In genomic region chr3:38496795-38497385, GRCm38 (mm10) we compare ENCODE assay signal across 15 mouse cellular contexts. TPM values are rescaled to one million over a fixed set of nuclear protein-coding genes. Genes with fewer than 3 reads are reported as not detected.
DNase-seq lines count a peak whose midpoint lies in the region; ATAC-seq and TF ChIP-seq lines count a peak whose summit lies in the region.
"Had no signal": no experiment of that assay in that cellular context is flagged by ENCODE, and none has a peak within 500 bp of the region (broad histone marks: within the 10 kb centered on the region; RNA-seq: fewer than 3 reads in every experiment).

No protein-coding gene starts in this region.

- no peak overlapping the region for H3K4me3 ChIP-seq in forebrain, postnatal 0 days (ENCODE audit: low read depth, low read length)
- H3K4me3 ChIP-seq in forebrain, embryonic 11.5 days (ENCODE audit: low read depth, low read length) = no peak overlapping the region
- no peak overlapping the region for H3K4me3 ChIP-seq in stomach, embryonic 15.5 days (replicated peaks)
- H3K4me3 ChIP-seq: embryonic facial prominence, embryonic 15.5 days; forebrain, embryonic 13.5 days; myocyte had no signal

- H3K27ac ChIP-seq in forebrain, postnatal 0 days (ENCODE audit: low read depth, low read length) = no peak overlapping the region
- no peak overlapping the region for H3K27ac ChIP-seq in forebrain, embryonic 11.5 days (ENCODE audit: low read depth, low read length)
- no peak overlapping the region for H3K27ac ChIP-seq in stomach, embryonic 15.5 days
- H3K27ac ChIP-seq: embryonic facial prominence, embryonic 15.5 days; forebrain, embryonic 13.5 days had no signal

- no peak for TF ChIP-seq CTCF in forebrain, postnatal 0 days (IDR thresholded peaks at IDR 0.05; ENCODE audit: low read depth)

- DNase-seq in forebrain, postnatal 0 days = no peak
- DNase-seq in forebrain, embryonic 11.5 days (ENCODE audit: low spot score) = no peak
- peak; percentile 58 for DNase-seq in CD4-positive helper T cell, adult 2 months (ENCODE audit: low read depth, low spot score)
- DNase-seq in adrenal gland, postnatal 25 days = no peak
- no peak for DNase-seq in cerebellum, adult 9-11 months
- no peak for DNase-seq in adipocyte (ENCODE audit: low spot score)
- DNase-seq: adrenal gland, postnatal 36 days; B cell, adult 2 months; gastrocnemius, postnatal 10 days; right cerebral cortex, postnatal 25 days had no signal

- H3K27me3 ChIP-seq in forebrain, postnatal 0 days (ENCODE audit: insufficient read depth, low read length) = no peaks in the 10 kb centered on the region; the same call in 1 of the 2 replicates
- H3K27me3 ChIP-seq in forebrain, embryonic 11.5 days (ENCODE audit: control insufficient read depth, insufficient read depth, low read length) = no peaks in the 10 kb centered on the region
- H3K27me3 ChIP-seq in stomach, embryonic 15.5 days (replicated peaks) = no peaks in the 10 kb centered on the region
- H3K27me3 ChIP-seq: embryonic facial prominence, embryonic 15.5 days; forebrain, embryonic 13.5 days had no signal

- no peak overlapping the region for H3K9ac ChIP-seq in forebrain, postnatal 0 days
- no peak overlapping the region for H3K9ac ChIP-seq in forebrain, embryonic 11.5 days (ENCODE audit: low read length)
- no peak overlapping the region for H3K9ac ChIP-seq in stomach, embryonic 15.5 days
- H3K9ac ChIP-seq: embryonic facial prominence, embryonic 15.5 days; forebrain, embryonic 13.5 days had no signal

- no peaks in the 10 kb centered on the region for H3K4me1 ChIP-seq in forebrain, postnatal 0 days (ENCODE audit: insufficient read depth)
- no peaks in the 10 kb centered on the region for H3K4me1 ChIP-seq in forebrain, embryonic 11.5 days (replicated peaks; ENCODE audit: control insufficient read depth, insufficient read depth, low read length)
- H3K4me1 ChIP-seq in stomach, embryonic 15.5 days = 0 out of 2 replicates have a peak, but pooled peaks cover 5% of the 10 kb centered on the region
- H3K4me1 ChIP-seq: embryonic facial prominence, embryonic 15.5 days had no signal

- no peaks in the 10 kb centered on the region for H3K9me3 ChIP-seq in forebrain, postnatal 0 days (ENCODE audit: low read length)
- no peaks in the 10 kb centered on the region for H3K9me3 ChIP-seq in forebrain, embryonic 11.5 days (ENCODE audit: control insufficient read depth, low read length)
- no peaks in the 10 kb centered on the region for H3K9me3 ChIP-seq in stomach, embryonic 15.5 days
- H3K9me3 ChIP-seq: embryonic facial prominence, embryonic 15.5 days; forebrain, embryonic 13.5 days had no signal

- H3K36me3 ChIP-seq in forebrain, postnatal 0 days (ENCODE audit: insufficient read depth) = no peaks in the 10 kb centered on the region
- H3K36me3 ChIP-seq in forebrain, embryonic 11.5 days (ENCODE audit: control insufficient read depth, insufficient read depth, low read length) = no peaks in the 10 kb centered on the region
- no peaks in the 10 kb centered on the region for H3K36me3 ChIP-seq in stomach, embryonic 15.5 days
- H3K36me3 ChIP-seq: embryonic facial prominence, embryonic 15.5 days had no signal

- 79% methylated on average over 3 of the region's 3 CpGs for WGBS in forebrain, postnatal 0 days
- WGBS in forebrain, embryonic 11.5 days = 88% methylated on average over 3 of the region's 3 CpGs
- 78% methylated on average over 3 of the region's 3 CpGs for WGBS in stomach, embryonic 15.5 days

- H3K4me2 ChIP-seq in forebrain, postnatal 0 days (ENCODE audit: low read depth) = no peak overlapping the region
- no peak overlapping the region for H3K4me2 ChIP-seq in forebrain, embryonic 11.5 days (ENCODE audit: low read depth, low read length, severe bottlenecking)
- no peak overlapping the region for H3K4me2 ChIP-seq in stomach, embryonic 15.5 days
- H3K4me2 ChIP-seq: embryonic facial prominence, embryonic 15.5 days; forebrain, embryonic 13.5 days had no signal

- ATAC-seq in forebrain, postnatal 0 days = peak; percentile 47
- no peak for ATAC-seq in forebrain, embryonic 11.5 days (replicated peaks; ENCODE audit: low FRiP score)
- 0 out of 2 replicates have a peak, but pooled peaks have one; percentile 11 for ATAC-seq in common myeloid progenitor, adult 5-6 weeks (replicated peaks; ENCODE audit: low read depth, poor library complexity, severe bottlenecking)
- peak; percentile 4; the same call in 1 of the 2 replicates for ATAC-seq in stomach, embryonic 15.5 days (ENCODE audit: insufficient read depth, low FRiP score, low read depth)
- ATAC-seq: forebrain, embryonic 13.5 days had no signal

RNA-seq across cellular contexts. Expression of gene Ankrd50, which starts 12.2 kb away (rescaled TPM):
- 50.9 and 69.1 TPM in 2 replicates for total RNA-seq in forebrain, postnatal 0 days (2014; rRNA removed)
- polyA plus RNA-seq in forebrain, postnatal 0 days (2015; fragmentation: Nextera tagmentation; extraction: Ambion mirVana) = 12.6 and 13.0 TPM in 2 replicates
- 27.0 and 30.0 TPM in 2 replicates for polyA plus RNA-seq in forebrain, embryonic 11.5 days (2014; fragmentation: Nextera tagmentation; extraction: Ambion mirVana)
- total RNA-seq in common myeloid progenitor, adult 5-6 weeks (2017) = 7.3 and 12.9 TPM in 2 replicates
- polyA plus RNA-seq in stomach, embryonic 15.5 days (2015; fragmentation: Nextera tagmentation; extraction: Ambion mirVana) = 19.0 and 19.4 TPM in 2 replicates
- 24.9 and 36.5 TPM in 2 replicates for total RNA-seq in adrenal gland, postnatal 25 days (2021)
